ENCODE assay signal across 12 mouse cellular contexts in the genomic region with DNA sequence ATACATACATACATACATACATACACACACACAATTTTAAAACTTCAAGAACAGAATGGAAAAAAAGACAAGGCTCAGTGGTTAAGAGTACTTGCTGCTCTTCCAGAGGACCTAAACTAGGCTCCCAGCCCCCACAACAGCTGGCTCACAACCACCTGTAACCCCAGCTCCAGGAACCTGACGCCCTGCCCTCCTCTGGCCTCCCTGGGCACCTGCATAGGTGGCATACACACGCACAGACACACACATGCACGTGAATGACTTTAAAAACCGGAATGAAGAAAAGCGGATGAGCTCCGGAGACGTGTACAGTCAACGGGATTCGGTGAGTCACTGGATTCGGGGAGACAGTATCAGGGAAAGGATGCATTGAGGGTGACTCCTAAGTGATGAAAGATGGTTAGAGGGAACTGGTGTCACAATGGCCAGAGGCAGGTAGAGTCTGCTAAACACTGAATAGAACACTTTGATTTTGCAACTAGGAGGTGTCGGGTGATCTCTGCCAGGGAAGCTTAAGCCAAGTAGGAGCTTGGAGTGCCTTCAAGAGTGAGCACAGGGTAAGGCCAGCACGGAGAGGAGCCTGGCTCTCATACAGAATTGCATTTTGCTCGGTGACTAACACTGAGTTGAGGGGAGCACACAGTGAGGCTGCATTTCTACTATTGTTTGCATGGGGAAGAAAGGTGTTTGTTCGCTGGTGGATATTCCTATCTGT. TPM values are rescaled to one million over a fixed set of nuclear protein-coding genes. Genes with fewer than 3 reads are reported as not detected.
DNase-seq lines count a peak whose midpoint lies in the region; ATAC-seq and TF ChIP-seq lines count a peak whose summit lies in the region.
"Had no signal": no experiment of that assay in that cellular context is flagged by ENCODE, and none has a peak within 500 bp of the region (broad histone marks: within the 10 kb centered on the region; RNA-seq: fewer than 3 reads in every experiment).

No protein-coding gene starts in this region.

- H3K4me1 ChIP-seq in hindbrain, embryonic 14.5 days (replicated peaks; ENCODE audit: control insufficient read depth, insufficient read depth, low read length): peaks cover 34% of the 10 kb centered on the region
- H3K4me1 ChIP-seq in hindbrain, embryonic 11.5 days (replicated peaks; ENCODE audit: control insufficient read depth, insufficient read depth, low read length): 0 out of 2 replicates have a peak, but pooled peaks cover 4% of the 10 kb centered on the region
- H3K4me1 ChIP-seq in midbrain, embryonic 11.5 days (ENCODE audit: control insufficient read depth, insufficient read depth, low read length): peaks cover 17% of the 10 kb centered on the region
- H3K4me1 ChIP-seq in midbrain, embryonic 13.5 days (replicated peaks): peaks cover 40% of the 10 kb centered on the region

- H3K4me3 ChIP-seq in gastrocnemius, adult 2 months: no peak overlapping the region
- 0 out of 2 replicates have a peak overlapping the region, but pooled peaks have one; percentile 88 for H3K4me3 ChIP-seq in hindbrain, embryonic 14.5 days (replicated peaks; ENCODE audit: low read length)
- H3K4me3 ChIP-seq in hindbrain, embryonic 11.5 days (ENCODE audit: low read depth, low read length): no peak overlapping the region
- H3K4me3 ChIP-seq in midbrain, embryonic 11.5 days (ENCODE audit: low read depth, low read length): no peak overlapping the region
- no peak overlapping the region for H3K4me3 ChIP-seq in midbrain, embryonic 13.5 days (replicated peaks)

- H3K9me3 ChIP-seq in hindbrain, embryonic 14.5 days (ENCODE audit: control insufficient read depth, low read length): no peaks in the 10 kb centered on the region
- H3K9me3 ChIP-seq in hindbrain, embryonic 11.5 days (ENCODE audit: control insufficient read depth, low read length): no peaks in the 10 kb centered on the region
- no peaks in the 10 kb centered on the region for H3K9me3 ChIP-seq in midbrain, embryonic 11.5 days (ENCODE audit: control insufficient read depth, low read length)
- H3K9me3 ChIP-seq in midbrain, embryonic 13.5 days: no peaks in the 10 kb centered on the region
- H3K9me3 ChIP-seq: embryonic facial prominence, embryonic 13.5 days; forebrain, embryonic 13.5 days had no signal

- no peak overlapping the region for H3K9ac ChIP-seq in hindbrain, embryonic 14.5 days
- H3K9ac ChIP-seq in hindbrain, embryonic 11.5 days (ENCODE audit: low read depth, low read length): no peak overlapping the region
- H3K9ac ChIP-seq in midbrain, embryonic 11.5 days (ENCODE audit: low read length): no peak overlapping the region
- H3K9ac ChIP-seq in midbrain, embryonic 13.5 days (replicated peaks): no peak overlapping the region

- no peak for TF ChIP-seq CTCF in gastrocnemius, adult 2 months (IDR thresholded peaks at IDR 0.05)

- no peaks in the 10 kb centered on the region for H3K36me3 ChIP-seq in hindbrain, embryonic 14.5 days (replicated peaks; ENCODE audit: control insufficient read depth, insufficient read depth)
- no peaks in the 10 kb centered on the region for H3K36me3 ChIP-seq in hindbrain, embryonic 11.5 days (ENCODE audit: control insufficient read depth, insufficient read depth, low read length)
- H3K36me3 ChIP-seq in midbrain, embryonic 11.5 days (ENCODE audit: control insufficient read depth, insufficient read depth, low read length): no peaks in the 10 kb centered on the region
- H3K36me3 ChIP-seq in midbrain, embryonic 13.5 days: no peaks in the 10 kb centered on the region

- ATAC-seq in hindbrain, embryonic 14.5 days (ENCODE audit: low FRiP score): no peak
- ATAC-seq in hindbrain, embryonic 11.5 days (ENCODE audit: low FRiP score): no peak
- ATAC-seq in midbrain, embryonic 11.5 days (ENCODE audit: low FRiP score): no peak
- no peak for ATAC-seq in midbrain, embryonic 13.5 days
- ATAC-seq: forebrain, embryonic 13.5 days had no signal

- H3K27ac ChIP-seq in gastrocnemius, adult 2 months: peak overlapping the region; percentile 38
- no peak overlapping the region for H3K27ac ChIP-seq in hindbrain, embryonic 14.5 days
- no peak overlapping the region for H3K27ac ChIP-seq in hindbrain, embryonic 11.5 days (ENCODE audit: low read depth, low read length)
- H3K27ac ChIP-seq in midbrain, embryonic 11.5 days (ENCODE audit: low read depth, low read length): no peak overlapping the region
- H3K27ac ChIP-seq in midbrain, embryonic 13.5 days: no peak overlapping the region

- intact Hi-C loops in gastrocnemius, adult 2 months (cut with DNase I): loop anchor here (10.0 kb wide), 1 partner anchor 152 kb away; a partner anchor contains a TSS

- WGBS in hindbrain, embryonic 14.5 days: 94% methylated on average over 14 of the region's 14 CpGs
- WGBS in hindbrain, embryonic 11.5 days: 95% methylated on average over 14 of the region's 14 CpGs
- 93% methylated on average over 14 of the region's 14 CpGs for WGBS in midbrain, embryonic 11.5 days
- WGBS in midbrain, embryonic 13.5 days: 95% methylated on average over 14 of the region's 14 CpGs

- DNase-seq in gastrocnemius, adult 2 months: peak; percentile 59
- DNase-seq in gastrocnemius, postnatal 25 days: no peak
- DNase-seq in hindbrain, embryonic 14.5 days (ENCODE audit: low spot score): no peak
- DNase-seq in hindbrain, embryonic 11.5 days (ENCODE audit: low spot score): no peak
- peak; percentile 74 for DNase-seq in midbrain, embryonic 11.5 days (ENCODE audit: low spot score, missing footprints)
- peak; percentile 17 for DNase-seq in lung, postnatal 14 days
- no peak for DNase-seq in cerebellum, adult 11-12 months
- DNase-seq: kidney, adult 9 months had no signal

- peak overlapping the region; percentile 88; the same call in 1 of the 2 replicates for H3K4me2 ChIP-seq in hindbrain, embryonic 14.5 days (replicated peaks)
- H3K4me2 ChIP-seq in hindbrain, embryonic 11.5 days (replicated peaks; ENCODE audit: low read depth, low read length): no peak overlapping the region
- H3K4me2 ChIP-seq in midbrain, embryonic 11.5 days: no peak overlapping the region
- H3K4me2 ChIP-seq in midbrain, embryonic 13.5 days (replicated peaks): no peak overlapping the region

- H3K27me3 ChIP-seq in hindbrain, embryonic 14.5 days (ENCODE audit: control insufficient read depth, insufficient read depth, low read length): no peaks in the 10 kb centered on the region
- H3K27me3 ChIP-seq in hindbrain, embryonic 11.5 days (ENCODE audit: control insufficient read depth, insufficient read depth, low read length): no peaks in the 10 kb centered on the region
- no peaks in the 10 kb centered on the region; the same call in 1 of the 2 replicates for H3K27me3 ChIP-seq in midbrain, embryonic 11.5 days (ENCODE audit: control insufficient read depth, insufficient read depth, low read length)
- no peaks in the 10 kb centered on the region for H3K27me3 ChIP-seq in midbrain, embryonic 13.5 days
- H3K27me3 ChIP-seq: embryonic facial prominence, embryonic 13.5 days; forebrain, embryonic 13.5 days had no signal

RNA-seq across cellular contexts. Expression of a gene that starts 1.6 kb away (rescaled TPM):
- 10 to 100 TPM; 30.0 to 33.1 TPM for total RNA-seq in gastrocnemius, adult 2 months (2021)
- total RNA-seq in gastrocnemius, postnatal 25 days (2021): 10 to 100 TPM; 24.0 to 28.3 TPM
- polyA plus RNA-seq in hindbrain, embryonic 14.5 days (2014; fragmentation: Nextera tagmentation; extraction: Ambion mirVana): 78.2 and 92.8 TPM in 2 replicates
- polyA plus RNA-seq in hindbrain, embryonic 11.5 days (2014; fragmentation: Nextera tagmentation; extraction: Ambion mirVana): 89.4 and 103 TPM in 2 replicates
- 106 and 110 TPM in 2 replicates for polyA plus RNA-seq in midbrain, embryonic 11.5 days (2014; fragmentation: Nextera tagmentation; extraction: Ambion mirVana)
- polyA plus RNA-seq in midbrain, embryonic 13.5 days (2015; fragmentation: Nextera tagmentation; extraction: Ambion mirVana): 88.6 and 94.5 TPM in 2 replicates

RNA-seq across cellular contexts. Expression of a gene that starts 4.7 kb away (rescaled TPM):
- total RNA-seq in gastrocnemius, adult 2 months (2021): 10 to 100 TPM; 13.4 to 21.8 TPM
- 10 to 100 TPM; 12.5 to 14.0 TPM for total RNA-seq in gastrocnemius, postnatal 25 days (2021)
- 23.1 and 24.4 TPM in 2 replicates for polyA plus RNA-seq in hindbrain, embryonic 14.5 days (2014; fragmentation: Nextera tagmentation; extraction: Ambion mirVana)
- polyA plus RNA-seq in hindbrain, embryonic 11.5 days (2014; fragmentation: Nextera tagmentation; extraction: Ambion mirVana): 12.5 and 14.6 TPM in 2 replicates
- polyA plus RNA-seq in midbrain, embryonic 11.5 days (2014; fragmentation: Nextera tagmentation; extraction: Ambion mirVana): 12.8 and 16.5 TPM in 2 replicates
- polyA plus RNA-seq in midbrain, embryonic 13.5 days (2015; fragmentation: Nextera tagmentation; extraction: Ambion mirVana): 21.3 and 24.3 TPM in 2 replicates

RNA-seq across cellular contexts. Expression of a gene that starts 22.4 kb away (rescaled TPM):
- total RNA-seq in gastrocnemius, adult 2 months (2021): 1 to 10 TPM; 1.7 to 4.8 TPM
- total RNA-seq in gastrocnemius, postnatal 25 days (2021): 1 to 10 TPM; 1.1 to 1.2 TPM
- polyA plus RNA-seq in hindbrain, embryonic 14.5 days (2014; fragmentation: Nextera tagmentation; extraction: Ambion mirVana): 0.88 and 1.1 TPM in 2 replicates
- polyA plus RNA-seq in hindbrain, embryonic 11.5 days (2014; fragmentation: Nextera tagmentation; extraction: Ambion mirVana): 0.40 and 0.48 TPM in 2 replicates
- polyA plus RNA-seq in midbrain, embryonic 11.5 days (2014; fragmentation: Nextera tagmentation; extraction: Ambion mirVana): 0.37 and 0.82 TPM in 2 replicates
- 0.80 and 0.81 TPM in 2 replicates for polyA plus RNA-seq in midbrain, embryonic 13.5 days (2015; fragmentation: Nextera tagmentation; extraction: Ambion mirVana)
- total RNA-seq: G1E had no signal

RNA-seq across cellular contexts. Expression of a gene that starts 25.8 kb away (rescaled TPM):
- 100 to 1,000 TPM in 1 of 2 experiments, 10 to 100 TPM in 1; 83.0 to 108 TPM for total RNA-seq in gastrocnemius, adult 2 months (2021)
- 100 to 1,000 TPM; 135 to 168 TPM for total RNA-seq in gastrocnemius, postnatal 25 days (2021)
- polyA plus RNA-seq in hindbrain, embryonic 14.5 days (2014; fragmentation: Nextera tagmentation; extraction: Ambion mirVana): 154 and 155 TPM in 2 replicates
- polyA plus RNA-seq in hindbrain, embryonic 11.5 days (2014; fragmentation: Nextera tagmentation; extraction: Ambion mirVana): 101 and 122 TPM in 2 replicates
- polyA plus RNA-seq in midbrain, embryonic 11.5 days (2014; fragmentation: Nextera tagmentation; extraction: Ambion mirVana): 103 and 109 TPM in 2 replicates
- polyA plus RNA-seq in midbrain, embryonic 13.5 days (2015; fragmentation: Nextera tagmentation; extraction: Ambion mirVana): 152 TPM in 2 replicates

RNA-seq across cellular contexts. Expression of a gene that starts 27.9 kb away (rescaled TPM):
- total RNA-seq in gastrocnemius, adult 2 months (2021): 10 to 100 TPM; 34.6 to 49.1 TPM
- 10 to 100 TPM; 45.3 to 54.7 TPM for total RNA-seq in gastrocnemius, postnatal 25 days (2021)
- polyA plus RNA-seq in hindbrain, embryonic 14.5 days (2014; fragmentation: Nextera tagmentation; extraction: Ambion mirVana): 279 and 280 TPM in 2 replicates
- 192 and 201 TPM in 2 replicates for polyA plus RNA-seq in hindbrain, embryonic 11.5 days (2014; fragmentation: Nextera tagmentation; extraction: Ambion mirVana)
- 185 and 192 TPM in 2 replicates for polyA plus RNA-seq in midbrain, embryonic 11.5 days (2014; fragmentation: Nextera tagmentation; extraction: Ambion mirVana)
- 237 and 241 TPM in 2 replicates for polyA plus RNA-seq in midbrain, embryonic 13.5 days (2015; fragmentation: Nextera tagmentation; extraction: Ambion mirVana)

Comparison
In these comparisons a context has a peak if more than half of its experiments do, and no peak if none do; other contexts are left out.
1. DNase-seq: peak in gastrocnemius, adult 2 months (single experiment), midbrain, embryonic 11.5 days (single experiment) and lung, postnatal 14 days (single experiment); none in gastrocnemius, postnatal 25 days (single experiment), hindbrain, embryonic 14.5 days (single experiment), hindbrain, embryonic 11.5 days (single experiment) and cerebellum, adult 11-12 months (single experiment).